Mouse (Mus musculus) liver, embryonic 14.5 days (tissue): ENCODE data around the gene Pcsk5.

Source experiments
- CTCF ChIP-seq: IDR thresholded peaks from 2 replicates; pipeline ENCODE4 v1.5.1; 2016; ENCODE audit warnings: antibody characterized with exemption, low read depth, control low read depth
- EP300 ChIP-seq: IDR thresholded peaks from 2 replicates; pipeline ENCODE4 v1.6.1; 2016; ENCODE audit warnings: antibody characterized with exemption, low read depth

GRCm38 (mm10) chr19:17643128-17643797 is 194.2 kb downstream of the Pcsk5 start:
- TF ChIP-seq CTCF (no peak), EP300 (no peak)
